Mouse (Mus musculus) lung, embryonic 14.5 days (tissue): ENCODE data around the gene Prom2. TPM values are rescaled to one million over a fixed set of nuclear protein-coding genes. Genes with fewer than 3 reads are reported as not detected.

ENCODE experiments used
- ATAC-seq: fragments of 200-750 bp; cut with Nextera tagmentation; 2 replicates; pipeline ENCODE4 v1.8.0; 2017; ENCODE audit warnings: mild to moderate bottlenecking, moderate TSS enrichment, moderate library complexity; ENCODE audit not compliant: insufficient read depth
- DNase-seq: peaks from one replicate; pipeline ENCODE4 v3.0.0-alpha.2; 2015
- H3K27ac ChIP-seq: fragments of 300-500 bp; sonication (generic); 2 replicates; pipeline ENCODE4 v1.5.1; 2014; ENCODE audit warnings: low read depth, mild to moderate bottlenecking, moderate library complexity
- H3K27me3 ChIP-seq: fragments of 300-500 bp; sonication (generic); 2 replicates; pipeline ENCODE4 v1.6.1; 2014; ENCODE audit warnings: low read length, control low read depth; ENCODE audit not compliant: insufficient read depth
- H3K36me3 ChIP-seq: fragments of 300-500 bp; sonication (generic); 2 replicates; pipeline ENCODE4 v1.6.1; 2014; ENCODE audit warnings: control low read depth; ENCODE audit not compliant: insufficient read depth
- H3K4me1 ChIP-seq: fragments of 300-500 bp; sonication (generic); 2 replicates; pipeline ENCODE4 v1.6.1; 2014; ENCODE audit warnings: antibody characterized with exemption, control low read depth; ENCODE audit not compliant: insufficient read depth
- H3K4me2 ChIP-seq: fragments of 300-500 bp; sonication (generic); 2 replicates; pipeline ENCODE4 v1.6.1; 2014; ENCODE audit warnings: mild to moderate bottlenecking
- H3K4me3 ChIP-seq: fragments of 300-500 bp; sonication (generic); 2 replicates; pipeline ENCODE4 v1.5.1; 2014; ENCODE audit warnings: low read depth, low read length
- H3K9ac ChIP-seq: fragments of 300-500 bp; sonication (generic); 2 replicates; pipeline ENCODE4 v1.6.1; 2014
- H3K9me3 ChIP-seq: fragments of 300-500 bp; sonication (generic); 2 replicates; pipeline ENCODE4 v1.6.1; 2016; ENCODE audit warnings: low read depth, low read length, control low read depth
- CTCF ChIP-seq: IDR thresholded peaks from 2 replicates; pipeline ENCODE4 v1.5.1; 2016; ENCODE audit warnings: antibody characterized with exemption, low read depth
- WGBS: fragments of 180-500 bp; shearing (Covaris S2); extraction: QIAGEN DNeasy Blood & Tissue Kit; methylation state at CpG from one replicate; pipeline ENCODE4 v1.1.7; 2014; 5-methylcytosine and 5-hydroxymethylcytosine counted together
- polyA plus RNA-seq: library from polyadenylated mRNA; unstranded; fragments of >200 nt; fragmentation: Nextera tagmentation; extraction: Ambion mirVana; gene quantifications from 2 replicates; pipeline ENCODE4 v1.2.1, GENCODE M21; 2014

Prom2 gene
- polyA plus RNA-seq, 1 experiment from 2014 or later: 1.6 TPM

DNA sequence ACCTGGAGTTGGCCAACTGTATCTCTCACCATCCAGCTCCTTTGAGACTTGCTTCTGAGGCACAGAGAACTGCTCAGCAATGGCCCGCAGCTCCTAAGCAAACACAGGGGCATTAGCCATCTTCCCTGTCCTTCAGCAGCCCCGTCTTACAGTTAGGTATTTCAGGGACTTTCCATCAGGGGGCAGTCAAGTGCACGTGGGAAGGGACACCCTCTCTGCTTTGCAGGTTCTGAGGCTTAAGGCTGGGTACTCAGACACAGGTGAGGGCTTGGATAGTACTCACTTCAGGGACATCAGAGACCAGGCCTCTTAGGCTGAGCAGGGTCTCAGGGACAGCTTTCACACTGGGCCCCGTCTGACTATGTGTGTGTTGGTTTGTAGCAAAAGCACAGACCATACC is 1.8 kb downstream of the Prom2 start:
- Histone ChIP-seq H3K4me1 (no peaks in the 10 kb centered on the region), H3K36me3 (no peaks in the 10 kb centered on the region), H3K9me3 (no peaks in the 10 kb centered on the region), H3K27me3 (peaks cover 38% of the 10 kb centered on the region), H3K4me3 (no peak overlapping the region), H3K4me2 (no peak overlapping the region), H3K9ac (no peak overlapping the region), H3K27ac (no peak overlapping the region)
- peak; percentile 62 for TF ChIP-seq CTCF
- ATAC-seq: no peak
- peak; percentile 39 for DNase-seq
- WGBS: 16% methylated on average over 4 of the region's 4 CpGs

- no peak overlapping the region for H3K9ac ChIP-seq
- no peak overlapping the region for H3K4me3 ChIP-seq
- no peak for ATAC-seq
- H3K9me3 ChIP-seq: no peaks in the 10 kb centered on the region
- peaks cover 38% of the 10 kb centered on the region for H3K27me3 ChIP-seq
- no peak overlapping the region for H3K4me2 ChIP-seq
- no peak overlapping the region for H3K27ac ChIP-seq
- no peak for DNase-seq
- 52% methylated on average over 3 of the region's 3 CpGs for WGBS
- no peaks in the 10 kb centered on the region for H3K36me3 ChIP-seq
- no peak for TF ChIP-seq CTCF
- no peaks in the 10 kb centered on the region for H3K4me1 ChIP-seq
Observed at GRCm38 (mm10) chr2:127537548-127537947, 3.7 kb downstream of the Prom2 start.

GRCm38 (mm10) chr2:127535363-127535762 is 5.9 kb downstream of the Prom2 start:
- H3K9ac ChIP-seq: no peak overlapping the region
- 69% methylated on average over 9 of the region's 9 CpGs for WGBS
- H3K4me2 ChIP-seq: no peak overlapping the region
- ATAC-seq (no peak), DNase-seq (no peak)
- H3K27me3 ChIP-seq: peaks cover 18% of the 10 kb centered on the region
- H3K9me3 ChIP-seq: no peaks in the 10 kb centered on the region
- no peak overlapping the region for H3K4me3 ChIP-seq
- H3K4me1 ChIP-seq: no peaks in the 10 kb centered on the region
- TF ChIP-seq CTCF: no peak
- no peak overlapping the region for H3K27ac ChIP-seq
- H3K36me3 ChIP-seq: no peaks in the 10 kb centered on the region

GRCm38 (mm10) chr2:127532379-127532778 is 8.9 kb downstream of the Prom2 start:
- peak; percentile 88 for DNase-seq
- no peak for TF ChIP-seq CTCF

DNA sequence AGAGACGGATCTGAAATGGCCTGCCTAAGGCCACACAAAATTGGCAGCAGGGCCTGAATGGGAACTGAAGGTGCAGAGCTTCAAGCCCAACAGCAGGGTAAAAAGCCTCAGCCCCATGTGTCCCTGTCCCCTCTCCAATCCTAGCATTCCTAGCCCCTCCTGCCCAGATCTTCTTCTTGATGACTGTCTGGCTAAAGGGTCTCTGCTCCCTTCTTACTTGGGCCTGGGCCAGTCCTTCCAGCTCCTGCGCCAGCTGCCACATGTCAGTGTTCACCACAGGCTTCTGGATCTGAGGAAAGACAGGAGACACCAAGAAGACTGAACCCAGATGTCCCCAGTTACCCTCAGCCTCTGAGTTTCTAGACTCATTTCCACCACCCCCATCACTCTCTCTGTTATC is 9.7 kb downstream of the Prom2 start:
- peak; percentile 45 for DNase-seq
- no peak; the same call in 1 of the 2 replicates for ATAC-seq
- TF ChIP-seq CTCF: no peak
- Histone ChIP-seq H3K27me3 (no peaks in the 10 kb centered on the region), H3K4me2 (no peak overlapping the region), H3K9me3 (no peaks in the 10 kb centered on the region), H3K36me3 (no peaks in the 10 kb centered on the region), H3K4me3 (no peak overlapping the region), H3K27ac (no peak overlapping the region), H3K4me1 (no peaks in the 10 kb centered on the region), H3K9ac (no peak overlapping the region)
- 67% methylated on average over 2 of the region's 2 CpGs for WGBS

More at GRCm38 (mm10) chr2:127532379-127532778, 8.9 kb downstream of the Prom2 start:
- Histone ChIP-seq H3K9me3 (no peaks in the 10 kb centered on the region), H3K4me1 (no peaks in the 10 kb centered on the region), H3K9ac (no peak overlapping the region), H3K27me3 (no peaks in the 10 kb centered on the region), H3K4me2 (no peak overlapping the region), H3K36me3 (no peaks in the 10 kb centered on the region), H3K4me3 (no peak overlapping the region), H3K27ac (no peak overlapping the region)
- ATAC-seq: no peak
- WGBS: 9% methylated on average over 9 of the region's 9 CpGs

- WGBS: 69% methylated on average over 3 of the region's 3 CpGs
- ATAC-seq (no peak), DNase-seq (no peak)
- H3K9me3 ChIP-seq: no peaks in the 10 kb centered on the region
- no peak overlapping the region for H3K27ac ChIP-seq
- no peak overlapping the region for H3K4me3 ChIP-seq
- TF ChIP-seq CTCF: no peak
- H3K27me3 ChIP-seq: no peaks in the 10 kb centered on the region
- H3K36me3 ChIP-seq: no peaks in the 10 kb centered on the region
- H3K4me1 ChIP-seq: no peaks in the 10 kb centered on the region
- no peak overlapping the region for H3K4me2 ChIP-seq
- H3K9ac ChIP-seq: no peak overlapping the region
Observed at GRCm38 (mm10) chr2:127530418-127530817, 10.8 kb downstream of the Prom2 start.

DNA sequence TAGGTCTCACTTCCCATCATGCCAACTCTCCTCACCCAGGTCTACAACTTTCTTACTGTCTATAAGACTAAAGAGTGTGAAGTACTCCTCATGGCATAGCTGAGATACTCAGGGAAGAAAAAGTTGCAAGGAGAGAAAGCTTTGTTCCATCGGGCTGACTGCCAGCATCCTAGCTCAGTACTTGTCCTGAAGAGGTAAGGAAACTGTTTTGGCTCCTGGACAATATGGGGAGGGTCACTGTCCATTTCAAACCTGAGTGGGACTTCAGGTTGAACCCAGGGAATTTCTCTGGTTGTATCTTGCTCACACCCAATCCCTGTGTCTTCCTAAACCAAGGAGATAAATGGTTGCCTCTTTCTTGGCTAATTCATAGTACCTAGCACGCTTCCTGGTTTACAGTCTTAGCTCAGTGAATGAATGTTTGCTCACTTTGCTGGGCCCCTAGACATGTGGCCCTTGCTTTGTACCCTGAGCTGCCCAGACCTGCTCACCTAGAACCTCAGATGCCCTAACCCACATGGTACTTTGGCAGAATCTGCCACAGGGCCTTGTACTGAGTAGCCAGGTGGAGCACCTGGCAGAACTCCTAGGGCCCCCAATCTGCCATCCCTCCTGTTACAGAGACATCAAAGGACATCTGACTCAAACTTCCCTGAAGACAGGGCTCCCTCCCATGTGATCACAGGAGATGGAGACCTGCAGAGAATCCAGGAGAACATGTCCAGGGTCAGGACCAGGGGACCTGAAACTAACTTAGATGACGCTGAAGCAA is 16.1 kb downstream of the Prom2 start:
- Histone ChIP-seq H3K27me3 (no peaks in the 10 kb centered on the region), H3K4me2 (no peak overlapping the region), H3K27ac (no peak overlapping the region), H3K9me3 (no peaks in the 10 kb centered on the region), H3K36me3 (no peaks in the 10 kb centered on the region), H3K4me3 (no peak overlapping the region), H3K4me1 (peaks cover 14% of the 10 kb centered on the region), H3K9ac (no peak overlapping the region)
- ATAC-seq: no peak
- TF ChIP-seq CTCF: no peak
- no peak for DNase-seq
- 73% methylated on average over 3 of the region's 3 CpGs for WGBS
